Mouse (Mus musculus): ENCODE data around the gene Pknox2.

The Pknox2 gene

GRCm38 (mm10) chr9:37101059-37101940 is 45.9 kb downstream of the Pknox2 start:
- no peak for DNase-seq (ENCODE audit: low read depth, low spot score)

GRCm38 (mm10) chr9:37099595-37099994 is 47.6 kb downstream of the Pknox2 start:
- DNase-seq (ENCODE audit: low read depth, low spot score): no peak

- no peak for DNase-seq (ENCODE audit: low read depth, low spot score)
Measured at GRCm38 (mm10) chr9:37098600-37098999, 48.6 kb downstream of the Pknox2 start.

DNA sequence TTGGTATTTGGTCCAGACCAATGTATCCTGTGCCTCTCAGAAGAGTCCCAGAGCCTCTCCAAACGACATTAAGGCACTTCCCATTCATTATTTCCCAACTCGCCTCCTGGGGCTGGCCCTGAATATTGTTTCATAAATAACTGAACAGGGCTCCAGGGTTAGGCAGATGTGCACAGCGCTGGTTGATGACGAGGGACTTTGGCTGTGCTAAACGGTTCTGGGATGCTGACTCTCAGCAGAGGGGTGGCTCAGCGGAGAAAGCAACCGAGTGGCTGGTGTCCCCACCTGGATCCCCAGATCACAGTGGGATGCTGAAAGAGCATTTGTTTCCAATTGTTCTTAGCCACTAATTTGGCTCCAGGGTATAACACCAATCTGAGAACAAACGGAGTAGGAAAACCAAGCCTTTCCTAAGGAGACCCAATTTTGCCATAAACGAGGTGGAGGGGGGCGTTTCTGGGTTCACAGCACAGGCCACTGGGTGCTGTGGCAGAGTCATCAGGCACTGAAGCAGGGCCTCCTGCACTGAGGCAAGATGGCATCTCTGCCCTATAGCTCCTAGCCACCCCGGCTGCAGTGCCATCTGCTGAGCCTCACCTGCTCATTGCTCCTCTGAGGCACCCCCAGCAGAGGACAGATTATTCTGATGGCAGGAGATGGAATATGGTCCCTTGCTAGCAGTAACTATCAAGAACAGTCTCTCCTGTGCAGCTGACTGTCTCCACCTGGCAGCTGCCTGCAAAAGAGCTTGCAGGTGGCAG is 52.8 kb downstream of the Pknox2 start:
- DNase-seq (ENCODE audit: low read depth, low spot score): no peak

DNA sequence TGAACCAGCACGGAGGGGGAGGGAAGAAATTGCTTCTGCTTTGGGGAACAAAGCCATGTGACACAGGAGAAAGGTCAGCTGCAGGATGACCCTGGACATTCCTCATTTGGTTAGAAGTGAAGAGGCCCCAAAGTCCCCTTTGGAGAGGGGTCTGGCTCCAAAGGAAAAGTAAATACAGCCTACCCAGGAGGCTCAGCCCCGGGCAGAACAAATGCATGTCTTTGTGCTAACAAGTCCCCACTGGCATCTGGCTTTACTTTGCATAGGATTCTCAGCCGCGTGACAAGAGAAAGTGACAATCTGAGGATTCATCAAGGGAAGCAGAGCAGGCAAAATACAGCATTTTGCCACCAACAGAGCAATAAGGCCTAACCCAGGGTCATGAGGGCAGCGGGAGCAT is 54.1 kb downstream of the Pknox2 start:
- DNase-seq (ENCODE audit: low read depth, low spot score): no peak

- no peak for DNase-seq (ENCODE audit: low read depth, low spot score)
Measured at GRCm38 (mm10) chr9:37089894-37090652, 57.1 kb downstream of the Pknox2 start.

- DNase-seq (ENCODE audit: low read depth, low spot score): no peak
Measured at GRCm38 (mm10) chr9:37085370-37085769, 61.8 kb downstream of the Pknox2 start.

DNA sequence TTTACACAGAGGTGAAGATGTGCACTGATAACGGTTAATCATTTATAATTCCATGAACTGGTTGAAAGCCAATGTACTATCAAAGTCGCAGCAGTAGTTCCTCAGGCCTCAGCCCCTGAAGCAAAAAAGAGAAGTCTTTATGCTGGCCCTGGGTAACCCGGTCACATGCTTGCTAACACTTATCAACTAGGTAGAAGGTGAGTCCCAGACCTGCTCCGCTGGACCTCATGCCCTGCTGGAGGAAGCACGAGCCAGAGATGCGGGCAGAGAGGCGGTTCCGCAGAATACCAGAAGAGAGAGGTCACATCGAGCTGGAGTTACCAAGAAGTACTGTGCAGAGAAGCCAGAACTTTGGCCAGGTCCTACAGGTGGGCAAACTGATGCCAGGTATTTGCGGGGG is 65.0 kb downstream of the Pknox2 start:
- DNase-seq (ENCODE audit: low read depth, low spot score): no peak

- DNase-seq (ENCODE audit: low read depth, low spot score): no peak
Measured at GRCm38 (mm10) chr9:37080309-37080708, 66.9 kb downstream of the Pknox2 start.

GRCm38 (mm10) chr9:37077063-37077418 is 70.2 kb downstream of the Pknox2 start:
- DNase-seq (ENCODE audit: low read depth, low spot score): no peak

- DNase-seq (ENCODE audit: low read depth, low spot score): no peak
Measured at GRCm38 (mm10) chr9:37076386-37077062, 70.7 kb downstream of the Pknox2 start.

DNA sequence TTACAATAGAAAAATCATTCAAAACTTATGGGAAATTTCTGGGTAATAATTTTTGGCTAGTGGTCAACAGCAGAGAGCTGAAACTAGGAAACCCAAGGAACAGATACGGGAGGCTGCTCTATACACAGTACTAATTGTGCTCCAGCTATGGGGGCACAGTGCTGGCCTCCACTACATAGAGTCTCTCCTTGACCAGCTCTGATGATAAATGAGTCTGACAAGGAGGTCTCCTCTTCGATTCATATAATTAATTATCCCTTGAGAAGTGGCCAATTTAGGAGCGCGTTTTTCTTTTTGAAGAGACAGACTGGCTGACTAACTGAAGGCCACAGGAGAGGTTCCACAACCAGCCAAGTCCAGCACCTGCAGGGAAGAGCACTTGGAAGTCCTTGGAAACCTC is 71.3 kb downstream of the Pknox2 start:
- no peak for DNase-seq (ENCODE audit: low read depth, low spot score)

GRCm38 (mm10) chr9:37069391-37070312 is 77.6 kb downstream of the Pknox2 start:
- no peak for DNase-seq (ENCODE audit: low read depth, low spot score)

DNA sequence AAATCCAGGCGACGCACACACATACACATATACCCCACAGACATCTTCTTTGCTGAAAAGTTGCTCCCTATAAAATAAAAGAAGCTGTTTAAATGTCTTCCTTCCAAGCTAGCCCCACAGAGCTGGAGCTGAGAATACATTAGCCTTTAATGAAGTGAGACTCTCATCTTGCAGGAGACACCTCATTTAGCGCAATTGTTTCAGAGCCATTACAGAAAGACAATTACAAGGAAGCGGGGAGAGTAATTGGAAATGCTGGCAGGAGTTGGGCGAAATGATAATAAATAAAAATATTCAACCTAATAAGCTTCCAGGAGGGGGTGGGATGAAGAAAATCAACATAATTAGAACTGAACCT is 79.8 kb downstream of the Pknox2 start:
- no peak for DNase-seq (ENCODE audit: low read depth, low spot score)

DNA sequence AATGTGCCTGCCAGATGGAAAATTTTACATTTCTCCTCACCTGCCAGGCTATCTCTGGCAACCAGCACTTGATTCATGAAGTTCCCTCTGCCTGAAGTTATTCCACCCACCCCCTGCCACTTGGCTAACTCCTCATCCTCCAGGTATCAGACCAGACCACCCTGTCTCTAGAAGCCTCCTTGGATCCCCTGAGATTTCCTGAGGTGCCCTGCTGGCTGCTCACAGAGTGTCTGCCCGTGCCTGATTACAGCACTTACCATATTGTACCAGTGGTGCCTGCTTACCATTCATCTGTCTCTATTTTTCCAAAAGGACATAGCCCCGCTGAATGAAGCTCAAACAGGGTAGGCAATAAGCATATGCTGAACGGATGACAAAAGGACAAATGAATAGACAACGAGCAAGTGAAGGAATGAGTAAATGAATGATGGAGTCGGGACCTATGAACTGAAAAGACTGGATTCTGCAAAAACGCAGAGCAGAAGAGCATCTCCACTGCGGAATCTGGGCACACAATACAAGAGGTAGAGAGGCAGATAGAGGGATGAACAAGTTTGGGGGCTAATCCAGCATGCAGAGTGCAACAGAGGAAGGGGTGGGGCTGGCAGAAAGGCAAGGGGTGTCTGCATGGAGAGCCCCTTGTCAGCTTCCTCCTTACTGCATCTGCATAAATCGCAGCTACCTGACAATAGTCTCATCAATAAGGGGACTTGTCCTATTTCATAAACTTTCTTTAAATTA is 80.3 kb downstream of the Pknox2 start:
- DNase-seq (ENCODE audit: low read depth, low spot score): no peak

- DNase-seq (ENCODE audit: low read depth, low spot score): no peak
Measured at GRCm38 (mm10) chr9:37061627-37062026, 85.6 kb downstream of the Pknox2 start.

GRCm38 (mm10) chr9:37054703-37055102 is 92.5 kb downstream of the Pknox2 start:
- DNase-seq (ENCODE audit: low read depth, low spot score): no peak

- DNase-seq (ENCODE audit: low read depth, low spot score): peak; percentile 9
Measured at GRCm38 (mm10) chr9:37053601-37054512, 93.3 kb downstream of the Pknox2 start.

DNA sequence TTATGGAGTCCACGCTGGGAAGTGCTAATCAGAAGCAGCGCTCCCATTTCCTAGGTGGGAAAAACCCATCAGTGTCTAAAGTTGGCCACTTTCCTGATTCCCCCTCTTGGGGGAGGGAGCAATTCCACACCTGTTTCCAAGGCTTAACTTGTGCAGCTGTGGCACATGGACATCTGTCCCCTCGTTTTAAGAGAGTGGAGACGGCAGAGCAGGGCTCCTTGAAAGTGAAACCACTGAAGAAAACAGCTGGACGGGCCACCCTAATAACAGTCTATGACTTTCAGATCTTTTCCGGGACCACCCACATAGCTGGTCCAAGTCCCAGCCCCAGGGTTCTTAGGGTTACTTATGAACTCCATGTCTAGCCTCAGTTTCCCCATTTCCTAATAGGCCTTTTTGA is 94.2 kb downstream of the Pknox2 start:
- DNase-seq (ENCODE audit: low read depth, low spot score): no peak
